Mouse (Mus musculus): ENCODE results near the gene Borcs7.

- TF ChIP-seq CTCF (IDR thresholded peaks at IDR 0.05; ENCODE audit: control insufficient read depth, insufficient read depth, low read length) (no peak), POLR2A (IDR thresholded peaks at IDR 0.05; ENCODE audit: borderline replicate concordance, control insufficient read depth, low read depth, low read length) (no peak)
Measured at GRCm38 (mm10) chr19:46693146-46693545, 3.4 kb downstream of the Borcs7 start.
